Mouse (Mus musculus): ENCODE results near the gene Vipr1. TPM values are rescaled to one million over a fixed set of nuclear protein-coding genes. Genes with fewer than 3 reads are reported as not detected.

Gene Vipr1
- total RNA-seq, 2 experiments from 2014 or later = 13.2 to 19.9 TPM

DNA sequence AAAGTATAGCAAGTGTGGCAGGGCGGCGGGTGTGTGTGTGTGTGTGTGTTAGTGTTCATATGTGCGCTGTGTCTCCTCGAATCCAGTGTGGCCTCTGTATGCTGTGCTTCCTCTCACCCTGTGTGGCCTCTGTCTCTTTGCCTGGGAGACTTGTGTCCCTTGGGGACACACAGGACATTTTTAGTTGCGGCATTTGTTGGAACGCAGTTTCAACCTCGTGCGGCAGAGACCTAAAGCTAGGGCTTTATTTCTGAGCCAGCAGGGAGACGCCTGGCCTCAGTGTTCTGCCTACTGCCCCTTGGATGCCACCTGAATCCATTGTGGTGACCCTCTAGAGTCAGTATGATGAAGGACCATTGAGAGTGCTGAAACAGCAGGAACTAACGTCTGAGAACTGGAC is 9.6 kb upstream of the Vipr1 start:
- DNase-seq (ENCODE audit: extremely low spot score in 1 of 2, low spot score in 1 of 2) = no peak

DNA sequence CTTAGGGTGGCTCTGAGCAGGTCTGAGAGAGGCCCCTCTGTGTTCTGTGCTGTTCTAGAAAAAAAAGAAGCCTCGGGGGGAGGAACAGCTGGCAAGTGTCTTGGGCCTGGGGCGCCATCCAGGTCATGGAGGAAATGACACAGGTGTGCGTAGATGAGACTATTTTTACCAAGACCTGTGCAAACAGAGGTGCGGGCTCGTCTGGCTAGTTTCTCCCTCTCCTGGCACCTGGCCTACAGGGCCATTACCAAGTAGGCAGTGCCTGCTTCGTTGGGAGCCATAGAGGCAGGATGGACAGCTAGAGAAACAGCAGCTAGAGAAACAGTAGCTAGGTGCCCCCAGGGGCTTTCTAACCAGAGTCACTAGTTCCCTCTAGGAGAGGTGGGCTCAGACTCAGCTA is 9.2 kb upstream of the Vipr1 start:
- no peak for DNase-seq (ENCODE audit: extremely low spot score in 1 of 2, low spot score in 1 of 2)

DNA sequence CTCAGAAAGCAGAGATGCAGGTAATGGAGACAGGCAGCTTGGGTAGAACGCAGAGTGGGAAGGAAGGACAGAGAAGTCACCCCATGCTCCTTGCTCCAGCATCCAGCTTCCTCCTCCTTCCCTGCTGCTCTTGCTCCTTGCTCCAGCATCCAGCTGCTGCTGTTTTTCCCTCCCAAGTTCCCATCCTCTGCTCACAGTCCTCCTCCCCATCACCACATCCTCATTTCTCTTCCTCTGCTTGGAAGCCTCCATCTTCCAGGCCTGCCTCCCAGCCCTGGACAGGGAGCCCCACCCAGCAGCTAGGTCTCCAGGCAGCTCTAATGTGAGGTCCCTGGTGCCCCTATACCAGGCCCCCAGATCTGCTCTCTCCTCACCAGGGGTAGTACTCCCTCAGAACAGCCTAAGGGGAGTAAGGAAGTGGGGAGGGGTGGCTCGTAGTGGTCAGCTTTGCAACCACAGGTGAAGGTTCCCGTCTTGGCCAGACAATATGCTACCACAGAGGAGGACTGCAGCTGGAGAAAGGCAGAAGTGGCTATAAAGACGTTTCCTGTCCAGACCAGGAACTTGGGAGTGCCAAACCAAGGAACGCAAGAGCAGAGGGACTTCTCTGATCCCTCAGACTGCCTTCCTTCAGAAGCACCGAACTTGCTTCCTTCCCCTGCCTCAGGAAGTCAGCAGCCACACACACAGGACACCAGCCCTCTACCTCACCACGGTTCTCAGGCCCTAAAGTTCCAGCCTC is 6.5 kb upstream of the Vipr1 start:
- no peak for DNase-seq (ENCODE audit: extremely low spot score in 1 of 2, low spot score in 1 of 2)

DNA sequence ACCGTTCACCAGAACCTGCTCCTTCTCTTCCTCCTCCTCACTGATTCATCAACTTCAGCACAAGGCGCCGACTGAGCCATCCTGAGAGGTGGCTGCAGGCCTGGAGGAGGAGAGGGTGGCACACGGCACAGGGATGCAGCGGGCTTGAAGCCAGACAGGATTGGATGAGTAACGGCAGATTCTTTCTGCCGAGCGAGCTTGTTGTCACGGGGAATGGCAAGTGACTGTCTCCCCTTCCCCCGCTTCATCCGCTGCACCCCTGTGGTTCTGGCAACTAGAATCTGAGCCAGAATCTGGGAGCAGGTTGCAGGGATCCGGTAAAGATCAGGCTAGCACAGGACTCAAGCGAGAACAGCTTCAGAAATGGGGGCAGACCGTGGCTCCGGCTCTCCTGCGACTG is 2.7 kb upstream of the Vipr1 start:
- DNase-seq (ENCODE audit: extremely low spot score in 1 of 2, low spot score in 1 of 2) = peak in 1 of 2 experiments; percentile 53

DNA sequence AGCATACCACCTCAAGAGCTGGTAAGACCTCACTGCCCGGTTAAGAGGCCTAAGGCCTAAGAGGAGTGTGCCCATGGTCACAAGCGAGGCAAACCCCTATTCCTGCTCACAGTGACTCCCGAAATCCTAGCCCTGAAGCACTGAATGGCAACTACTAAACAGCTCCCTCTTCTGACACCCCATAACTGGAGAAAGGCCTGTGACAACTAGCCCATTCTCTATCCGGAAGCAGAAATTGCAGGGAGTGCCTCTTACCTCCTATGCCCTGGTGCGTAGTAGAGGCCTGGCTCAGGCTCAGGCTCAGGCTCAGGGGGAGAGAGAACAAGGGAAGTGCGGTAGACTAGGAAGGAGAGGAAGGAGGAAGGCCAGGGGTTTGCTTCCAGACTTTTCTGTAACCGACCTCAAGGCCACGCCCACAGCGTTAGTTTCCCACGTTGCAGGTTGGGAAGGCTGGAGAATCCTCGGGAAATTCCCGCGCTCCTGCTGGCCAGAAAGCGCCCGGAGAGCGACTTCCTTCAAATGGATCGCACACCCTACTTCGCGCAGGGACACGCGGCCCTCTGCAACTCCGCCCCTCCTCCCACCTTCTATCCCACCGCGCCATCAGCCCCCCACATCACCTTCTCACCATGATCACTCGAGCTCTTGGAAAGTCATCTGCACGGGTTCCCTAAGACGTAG is 1.1 kb upstream of the Vipr1 start:
- DNase-seq (ENCODE audit: extremely low spot score in 1 of 2, low spot score in 1 of 2) = no peak

DNA sequence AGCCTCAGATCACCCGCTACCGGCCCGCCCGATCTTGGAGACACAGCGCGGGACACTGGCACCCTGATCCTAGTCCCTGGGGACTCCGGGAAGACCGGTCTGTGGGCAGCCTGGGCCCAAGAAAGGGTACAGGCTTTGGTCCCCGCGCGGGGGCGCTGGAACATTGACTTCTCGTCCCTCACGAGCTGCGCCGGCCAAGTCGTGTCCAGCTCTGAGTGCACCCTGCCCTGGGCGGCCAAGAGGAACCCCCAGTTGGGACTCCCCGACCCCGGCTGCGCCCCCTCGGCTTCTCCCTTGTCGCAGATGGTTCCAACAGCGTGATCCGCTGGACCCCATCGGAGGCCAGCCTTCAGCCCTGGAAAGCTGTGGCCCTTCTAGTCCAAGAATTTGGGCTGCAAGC is 515 bp upstream of the Vipr1 start, which contains the start of gene Lyzl4:
Gene Lyzl4 (minus strand): TSS at position 96 of the 400 bp plus-strand sequence.
- peak; percentile 66 to 73 for DNase-seq (ENCODE audit: extremely low spot score in 1 of 2, low spot score in 1 of 2)

DNA sequence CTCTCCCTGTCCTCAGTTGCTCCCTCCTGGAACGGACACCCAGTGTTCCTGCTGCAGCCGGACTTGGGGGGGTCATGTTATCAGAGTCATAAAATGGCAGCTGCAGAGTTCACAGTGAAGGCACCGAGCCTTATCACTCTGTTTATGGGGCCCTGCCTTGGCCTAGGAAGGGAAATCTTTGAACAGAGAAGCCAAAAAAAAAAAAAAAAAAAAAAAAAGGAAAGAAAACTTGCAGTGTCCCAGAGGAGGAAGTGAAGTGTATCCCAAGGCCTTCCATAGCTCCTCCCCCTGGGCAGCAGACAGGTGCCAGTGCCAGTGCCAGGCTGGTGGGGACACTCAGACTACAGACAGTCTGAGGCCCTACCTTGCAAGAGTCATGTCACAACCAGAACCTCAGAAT is 2.3 kb downstream of the Vipr1 start:
- DNase-seq (ENCODE audit: extremely low spot score in 1 of 2, low spot score in 1 of 2) = no peak

DNA sequence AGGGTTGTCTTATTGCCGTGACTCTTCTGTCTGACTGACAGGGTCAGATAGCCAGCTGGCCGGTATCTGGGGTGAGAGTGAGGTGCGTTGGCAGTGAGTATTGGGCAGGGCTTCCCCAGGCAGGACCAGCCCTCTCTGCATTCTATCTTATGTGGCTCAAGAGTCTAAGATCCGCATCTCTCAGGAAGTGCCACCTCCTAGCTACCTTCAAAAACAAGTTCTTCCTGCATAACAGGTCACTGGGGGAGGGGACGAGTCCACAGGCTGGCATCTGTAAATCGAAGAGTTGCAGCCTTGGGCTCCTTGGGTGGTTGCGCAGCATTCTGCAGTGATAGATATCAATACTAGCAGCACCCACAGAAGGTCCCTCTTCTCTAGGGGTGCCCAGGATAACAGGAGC is 4.5 kb downstream of the Vipr1 start:
- no peak for DNase-seq (ENCODE audit: extremely low spot score in 1 of 2, low spot score in 1 of 2)

DNA sequence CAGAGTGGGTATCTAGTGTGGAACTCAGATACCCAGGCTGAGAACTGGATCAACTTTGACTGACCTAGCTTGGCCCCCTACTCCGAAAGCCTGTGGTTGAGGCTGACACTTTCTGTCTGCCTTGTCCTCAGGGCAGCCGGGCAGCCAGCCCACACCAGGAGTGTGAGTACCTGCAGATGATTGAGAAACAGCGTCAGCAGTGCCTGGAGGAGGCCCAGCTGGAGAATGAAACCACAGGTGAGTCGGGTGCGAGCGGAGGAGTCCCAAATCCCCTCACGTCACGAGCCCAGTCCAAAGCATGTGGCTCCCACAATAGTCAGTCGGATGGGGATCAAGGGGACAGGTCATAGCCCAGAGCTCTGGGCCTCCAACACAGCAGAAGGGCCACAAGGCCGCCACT is 11.2 kb downstream of the Vipr1 start:
- no peak for DNase-seq (ENCODE audit: extremely low spot score in 1 of 2, low spot score in 1 of 2)

DNA sequence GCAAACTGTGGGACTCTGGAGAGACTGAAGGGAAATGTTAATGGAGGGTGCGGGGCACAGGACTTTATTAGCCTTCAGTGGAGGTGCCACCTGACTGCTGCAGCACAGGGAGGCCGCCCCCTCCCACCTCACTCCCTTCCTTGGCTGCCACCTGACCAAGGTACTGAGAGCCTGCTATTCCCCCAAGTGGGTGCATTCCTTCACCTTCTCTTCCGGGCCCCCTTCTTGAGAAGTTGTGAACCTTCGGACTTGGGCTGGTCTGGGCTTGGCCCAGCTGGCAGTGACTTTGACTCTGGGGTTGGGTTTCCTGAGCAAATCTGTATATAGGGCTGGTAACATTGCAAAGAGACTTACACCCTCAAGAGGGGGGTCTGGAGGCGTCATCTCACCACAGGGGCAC is 13.8 kb downstream of the Vipr1 start:
- no peak for DNase-seq (ENCODE audit: extremely low spot score in 1 of 2, low spot score in 1 of 2)

DNA sequence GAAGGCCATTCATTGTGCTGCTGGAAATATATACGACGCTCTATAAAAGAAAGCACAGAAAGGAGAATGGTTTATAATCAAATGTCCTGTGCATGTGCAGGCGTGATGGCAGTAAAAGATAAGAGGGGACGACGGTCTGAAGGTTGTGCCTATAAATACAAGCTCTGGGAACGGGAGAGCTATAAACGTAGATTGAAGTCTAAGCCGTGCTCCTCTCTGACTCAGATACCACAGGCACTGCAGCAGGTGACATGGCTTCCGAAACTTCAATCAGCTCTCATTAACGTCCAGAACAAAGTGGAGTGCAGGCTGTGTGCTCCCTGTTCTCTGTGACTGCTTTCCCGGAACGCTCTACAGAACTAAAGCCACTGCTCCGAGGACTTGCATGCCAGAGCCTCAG is 14.6 kb downstream of the Vipr1 start:
- no peak for DNase-seq (ENCODE audit: extremely low spot score in 1 of 2, low spot score in 1 of 2)

DNA sequence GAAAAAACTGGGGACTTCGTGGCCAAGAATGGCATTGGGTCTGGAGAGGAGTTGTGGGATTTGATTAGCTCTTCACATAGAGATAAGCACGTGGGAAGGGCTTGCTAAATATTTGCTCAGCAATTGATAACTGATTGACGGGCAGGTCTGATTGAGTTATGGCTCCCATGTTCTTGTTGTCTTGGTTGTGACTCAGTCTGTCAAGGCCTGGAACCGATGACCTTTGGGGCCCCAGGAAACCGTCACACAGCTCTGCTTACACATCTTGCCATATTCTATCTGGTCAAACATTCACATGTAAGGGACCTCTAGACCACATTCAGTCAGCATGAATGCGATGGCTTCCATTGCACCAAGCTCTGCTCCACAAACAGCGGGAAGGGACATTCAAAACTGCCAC is 15.7 kb downstream of the Vipr1 start:
- DNase-seq (ENCODE audit: extremely low spot score in 1 of 2, low spot score in 1 of 2) = no peak

DNA sequence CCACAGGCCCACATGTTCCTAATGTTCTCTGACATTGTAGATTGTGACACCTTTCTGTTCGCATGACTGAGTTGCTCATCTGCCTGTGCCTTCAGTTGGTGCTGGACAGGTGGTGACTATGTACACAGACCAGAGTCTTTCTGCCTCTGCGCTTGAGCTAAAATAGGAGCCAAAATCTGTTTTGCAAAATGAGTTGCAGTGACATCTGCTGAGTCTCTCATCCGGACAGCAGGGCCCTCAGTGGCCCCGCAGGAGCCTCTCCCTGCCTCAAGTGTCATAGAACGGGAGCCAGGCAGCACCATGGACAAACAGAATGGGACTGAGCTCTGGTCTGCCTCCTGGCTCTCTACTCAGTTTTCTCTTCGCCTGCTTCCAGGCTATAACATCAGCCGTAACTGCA is 17.3 kb downstream of the Vipr1 start:
- no peak for DNase-seq (ENCODE audit: extremely low spot score in 1 of 2, low spot score in 1 of 2)

DNA sequence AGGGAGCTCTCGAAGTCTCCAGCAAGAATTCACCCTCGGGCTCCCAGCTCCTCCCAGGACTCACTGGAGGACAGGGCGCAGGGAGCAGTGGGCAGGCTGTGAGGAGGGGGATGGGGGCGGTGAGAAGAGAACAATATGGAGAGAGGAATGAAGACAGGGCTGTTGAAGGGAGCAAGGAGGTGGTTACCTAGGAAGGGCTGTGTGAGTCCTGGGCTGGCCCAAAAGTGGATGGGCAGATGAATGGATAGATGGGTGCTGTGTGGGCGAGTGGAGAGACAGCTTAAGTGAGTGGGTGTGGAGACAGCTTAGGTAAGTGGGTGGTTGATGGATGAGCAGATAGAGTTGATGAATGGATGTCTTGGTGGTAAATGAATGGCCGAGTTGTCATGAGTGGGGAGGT is 21.0 kb downstream of the Vipr1 start:
- DNase-seq (ENCODE audit: extremely low spot score in 1 of 2, low spot score in 1 of 2) = no peak

DNA sequence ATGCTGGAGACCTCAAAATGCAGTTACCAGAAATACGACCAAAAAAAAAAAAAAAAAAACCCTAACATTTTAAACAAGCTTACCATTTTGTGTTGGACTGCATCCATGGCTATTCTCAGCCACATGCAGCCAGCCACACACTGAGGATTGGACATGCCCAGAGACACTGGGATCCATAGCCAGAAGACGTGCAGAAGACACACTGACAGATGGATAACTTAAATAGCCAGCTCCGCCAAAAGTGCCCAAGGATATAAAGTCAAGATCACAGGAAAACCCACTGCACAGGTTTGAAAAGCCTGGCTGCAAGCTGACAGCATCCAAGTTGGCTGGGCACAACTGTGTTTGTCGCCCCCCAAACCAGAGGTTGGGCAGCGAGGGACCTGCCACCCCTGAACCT is 21.6 kb downstream of the Vipr1 start:
- no peak for DNase-seq (ENCODE audit: extremely low spot score in 1 of 2, low spot score in 1 of 2)

DNA sequence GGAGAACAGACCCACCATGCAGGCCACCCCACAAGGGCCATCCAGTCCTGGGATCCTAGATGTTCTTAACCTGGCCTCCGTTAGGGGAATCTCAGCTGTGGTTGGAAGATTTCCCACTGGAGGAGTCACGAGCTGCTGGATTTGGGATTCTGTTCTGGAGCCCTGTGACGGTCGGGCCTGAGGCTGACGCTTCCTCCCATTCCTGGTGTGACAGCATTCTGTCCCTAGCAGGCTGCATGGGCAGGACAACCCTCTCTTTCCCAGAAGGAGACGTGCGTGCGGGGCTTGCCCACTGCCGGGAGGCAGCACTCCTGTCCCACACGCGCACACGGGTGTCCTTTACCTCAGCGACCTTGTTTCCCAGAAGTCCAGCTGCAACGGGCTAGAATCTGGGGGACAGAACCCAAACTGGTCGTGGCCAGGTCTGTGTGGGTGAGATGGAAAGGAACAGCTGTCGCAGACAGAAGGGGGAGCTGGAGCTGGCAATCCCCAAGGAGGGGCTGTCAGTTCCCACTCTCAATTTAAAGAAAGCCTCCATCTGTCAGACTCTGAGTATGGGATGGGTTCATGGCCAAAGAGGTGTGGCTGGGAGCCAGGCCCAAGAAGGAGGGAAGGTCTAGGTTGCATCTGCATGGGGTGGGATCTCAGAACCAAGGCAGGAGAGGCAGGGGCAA is 24.6 kb downstream of the Vipr1 start:
- no peak for DNase-seq (ENCODE audit: extremely low spot score in 1 of 2, low spot score in 1 of 2)

DNA sequence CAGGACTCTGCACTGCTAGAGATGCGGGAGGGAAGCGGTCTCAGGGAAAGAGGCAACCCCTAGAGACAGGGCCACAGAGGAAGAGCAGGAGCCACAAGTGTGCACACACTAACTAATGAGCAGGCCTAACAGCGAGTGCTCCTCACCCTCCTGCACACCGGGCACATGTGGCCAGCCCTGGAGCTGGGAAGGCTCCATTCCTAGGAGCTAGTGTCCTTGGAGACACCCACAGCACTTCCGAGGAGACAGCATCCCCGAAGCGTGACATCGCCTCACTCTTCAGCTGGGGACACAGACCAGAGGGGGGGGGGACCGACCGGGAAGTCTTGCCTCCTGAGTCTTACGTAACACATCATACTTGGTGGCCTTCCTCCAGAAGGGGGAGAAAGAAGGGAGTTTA is 25.3 kb downstream of the Vipr1 start:
- no peak for DNase-seq (ENCODE audit: extremely low spot score in 1 of 2, low spot score in 1 of 2)

DNA sequence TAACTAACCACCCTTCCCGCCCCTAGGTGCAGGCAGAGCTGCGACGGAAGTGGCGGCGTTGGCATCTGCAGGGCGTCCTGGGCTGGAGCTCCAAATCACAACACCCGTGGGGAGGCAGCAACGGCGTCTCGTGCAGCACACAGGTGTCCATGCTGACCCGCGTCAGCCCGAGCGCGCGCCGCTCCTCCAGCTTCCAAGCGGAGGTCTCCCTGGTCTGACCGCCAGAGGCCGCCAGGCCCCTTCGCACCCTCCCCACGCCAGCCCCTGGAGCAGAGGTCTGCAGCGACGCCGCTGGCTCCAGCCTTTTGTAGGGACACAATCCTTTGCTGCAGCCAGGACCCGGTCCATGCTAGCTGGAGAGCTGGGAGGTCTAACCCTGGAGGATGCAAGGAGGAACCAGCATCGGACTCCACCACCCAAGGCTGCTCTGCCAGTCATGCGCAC is 26.9 kb downstream of the Vipr1 start:
- DNase-seq (ENCODE audit: extremely low spot score in 1 of 2, low spot score in 1 of 2) = peak in 1 of 2 experiments; percentile 36

DNA sequence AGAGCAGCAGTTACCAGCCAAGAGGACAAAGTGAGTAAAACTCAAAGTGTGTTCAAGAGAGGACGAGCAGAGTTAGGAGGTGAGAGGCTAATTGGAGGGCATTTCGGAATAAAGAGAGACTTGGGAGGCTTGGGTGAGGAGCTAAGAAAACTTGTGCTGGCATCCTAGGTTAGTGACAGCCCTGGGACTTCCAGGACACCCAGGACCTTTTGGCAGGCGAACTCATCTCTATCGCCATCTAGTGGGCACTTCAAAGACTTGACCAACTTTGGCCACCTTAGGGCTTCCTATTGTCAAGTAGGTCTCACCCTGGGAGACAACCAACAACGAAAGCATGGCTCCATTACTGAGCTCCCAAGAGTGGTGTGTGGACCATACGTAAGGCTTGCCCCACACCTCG is 28.8 kb downstream of the Vipr1 start:
- no peak for DNase-seq (ENCODE audit: extremely low spot score in 1 of 2, low spot score in 1 of 2)

DNA sequence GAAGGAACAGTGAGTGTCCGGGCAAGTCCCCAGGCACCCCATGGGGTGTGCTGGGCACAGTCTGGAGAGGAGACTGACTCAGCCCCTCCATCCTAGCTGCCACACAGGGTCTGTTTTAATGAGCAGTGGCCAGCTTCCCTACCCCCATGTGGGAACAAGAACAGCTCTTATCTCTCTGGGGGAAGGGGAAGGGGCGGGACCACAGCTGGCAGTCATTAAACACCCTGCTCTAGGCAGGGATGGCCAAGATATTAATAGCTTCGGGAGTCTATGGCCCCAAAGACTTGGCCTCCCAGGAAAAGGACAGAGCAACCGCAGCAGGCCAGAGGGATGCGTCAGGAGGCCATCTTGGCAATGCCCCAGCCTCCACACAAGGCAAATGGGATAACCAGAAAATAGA is 29.8 kb downstream of the Vipr1 start:
- no peak for DNase-seq (ENCODE audit: extremely low spot score in 1 of 2, low spot score in 1 of 2)

DNA sequence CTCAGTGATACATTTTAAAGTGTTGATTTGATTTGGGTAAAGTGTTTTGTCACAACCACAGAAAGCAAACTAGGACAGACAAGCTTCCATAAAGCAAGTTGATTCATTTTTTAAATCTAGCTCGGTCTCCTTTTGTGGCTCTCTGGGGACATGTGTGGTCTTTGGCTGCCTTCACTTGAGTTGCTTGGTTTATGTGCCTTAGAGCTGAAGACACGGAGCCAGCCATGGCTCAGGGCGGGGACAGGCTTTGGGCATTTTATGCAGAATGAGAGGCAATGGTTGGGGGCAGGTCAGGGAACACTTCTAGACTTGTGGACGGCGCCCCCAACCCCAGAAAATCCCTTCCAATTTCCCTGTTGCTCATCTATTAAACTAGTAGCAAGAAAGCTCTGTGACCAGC is 31.2 kb downstream of the Vipr1 start:
- DNase-seq (ENCODE audit: extremely low spot score in 1 of 2, low spot score in 1 of 2) = no peak

DNA sequence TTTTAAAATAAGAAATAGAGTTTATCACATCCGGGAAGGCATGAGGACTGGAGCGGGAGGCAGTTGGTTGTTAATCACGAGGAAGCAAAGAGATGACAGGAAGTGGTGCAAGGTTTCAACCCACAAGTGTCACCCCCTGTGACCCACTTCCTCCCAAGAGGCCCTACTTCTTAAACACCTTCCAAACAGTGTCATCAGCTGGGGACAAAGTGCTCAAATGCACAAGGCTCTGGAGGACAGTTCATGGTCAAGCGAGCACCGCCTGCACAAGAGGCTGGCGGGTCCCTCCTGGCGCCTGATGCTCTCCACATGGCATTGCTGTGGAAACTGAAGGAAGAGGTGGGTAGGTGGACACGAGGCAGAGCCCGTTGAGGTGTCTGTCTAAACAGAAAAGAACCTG is 32.5 kb downstream of the Vipr1 start:
- DNase-seq (ENCODE audit: extremely low spot score in 1 of 2, low spot score in 1 of 2) = no peak

Measured in layer of hippocampus, postnatal 25 days (tissue).